8 mouse cellular contexts compared by ENCODE assay signal in the genomic region with DNA sequence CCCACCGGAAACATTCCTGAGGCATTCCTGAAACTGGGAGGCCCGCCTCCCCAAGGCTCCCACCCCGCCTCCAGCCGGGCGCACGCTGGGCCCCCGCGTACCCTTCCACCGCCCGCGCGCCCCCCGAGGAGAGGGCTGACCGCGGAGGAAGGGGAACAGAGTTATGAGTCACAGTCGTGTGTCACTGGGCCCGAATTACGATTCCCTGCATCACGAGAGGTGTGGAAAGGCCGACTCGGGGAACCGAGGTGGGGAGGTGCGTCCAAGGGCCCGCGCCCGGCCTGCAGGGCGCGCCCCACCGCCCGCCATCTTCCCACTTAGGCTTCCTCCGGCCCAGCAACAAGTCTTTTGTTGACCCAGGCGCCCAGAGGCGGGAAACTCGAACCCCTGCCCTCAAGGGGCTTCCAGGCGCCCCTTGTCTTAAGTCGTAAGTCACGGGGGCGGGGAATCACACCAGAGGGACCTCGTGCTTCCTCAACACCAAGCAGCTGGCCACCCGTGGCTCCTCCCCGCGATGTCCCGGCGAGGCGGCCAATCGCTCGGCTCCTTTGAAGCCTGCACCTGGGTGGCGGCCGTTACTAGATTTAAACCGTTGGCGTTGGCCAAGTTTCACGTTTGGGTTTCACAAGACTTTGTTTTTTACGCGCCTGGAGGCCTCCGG. TPM values are rescaled to one million over a fixed set of nuclear protein-coding genes. Genes with fewer than 3 reads are reported as not detected.
A peak's percentile ranks its signal among the peaks of the same experiment; 100 is the strongest.
DNase-seq lines count a peak whose midpoint lies in the region; ATAC-seq lines count a peak whose summit lies in the region.

No protein-coding gene starts in this region.

- H3K27ac ChIP-seq in embryonic facial prominence, embryonic 10.5 days (replicated peaks) = peak overlapping the region; percentile 99
- H3K27ac ChIP-seq in heart, embryonic 14.5 days (replicated peaks in 1 of 2; ENCODE audit: control insufficient read depth in 1 of 2, insufficient read depth in 1 of 2, low read depth in 2 of 2, low read length in 2 of 2) = peak overlapping the region; percentile 85 to 91
- H3K27ac ChIP-seq in kidney, embryonic 16.5 days (ENCODE audit: low read length) = peak overlapping the region; percentile 96

- under 1% methylated on average over 55 of the region's 55 CpGs for WGBS in embryonic facial prominence, embryonic 10.5 days
- 2% methylated on average over 54 of the region's 55 CpGs for WGBS in heart, embryonic 14.5 days
- WGBS in kidney, embryonic 16.5 days = under 1% methylated on average over 46 of the region's 55 CpGs

- H3K4me3 ChIP-seq in embryonic facial prominence, embryonic 10.5 days = peak overlapping the region; percentile 97
- H3K4me3 ChIP-seq in heart, embryonic 14.5 days (ENCODE audit: control insufficient read depth in 1 of 2, insufficient read depth in 1 of 2, low read depth in 1 of 2, low read length in 2 of 2) = peak overlapping the region; percentile 77 to 82
- H3K4me3 ChIP-seq in kidney, embryonic 16.5 days (ENCODE audit: low read length) = peak overlapping the region; percentile 80

- ATAC-seq in heart, embryonic 14.5 days (ENCODE audit: insufficient number of reproducible peaks, insufficient read depth, low FRiP score, low read depth) = peak; percentile 33
- peak; percentile 52 for ATAC-seq in kidney, embryonic 16.5 days (ENCODE audit: low FRiP score, low TSS enrichment)

- H3K27me3 ChIP-seq in embryonic facial prominence, embryonic 10.5 days (replicated peaks; ENCODE audit: low read depth, poor library complexity, severe bottlenecking) = no peaks in the 10 kb centered on the region
- H3K27me3 ChIP-seq in heart, embryonic 14.5 days (ENCODE audit: control insufficient read depth, insufficient read depth, low read length) = no peaks in the 10 kb centered on the region
- no peaks in the 10 kb centered on the region for H3K27me3 ChIP-seq in kidney, embryonic 16.5 days (ENCODE audit: insufficient read depth, low read length)

- peak; percentile 53 for DNase-seq in layer of hippocampus, adult 9-11 months
- DNase-seq in layer of hippocampus, adult 8-10 months (ENCODE audit: low spot score in 2 of 2) = no peak
- peak; percentile 95 for DNase-seq in embryonic facial prominence, embryonic 10.5 days (ENCODE audit: low spot score)
- DNase-seq in lung, postnatal 4 days = peak; percentile 84 to 92
- DNase-seq in spleen, adult 12 weeks (ENCODE audit: low spot score) = peak; percentile 73
- DNase-seq in right cerebral cortex, postnatal 14 days = no peak

- H3K9ac ChIP-seq in heart, embryonic 14.5 days (ENCODE audit: low read length) = peak overlapping the region; percentile 78
- H3K9ac ChIP-seq in kidney, embryonic 16.5 days (replicated peaks; ENCODE audit: low read length) = peak overlapping the region; percentile 92

- H3K9me3 ChIP-seq in embryonic facial prominence, embryonic 10.5 days = no peaks in the 10 kb centered on the region
- H3K9me3 ChIP-seq in heart, embryonic 14.5 days (ENCODE audit: control insufficient read depth, low read length) = no peaks in the 10 kb centered on the region
- H3K9me3 ChIP-seq in kidney, embryonic 16.5 days (ENCODE audit: low read length) = no peaks in the 10 kb centered on the region

- H3K4me2 ChIP-seq in heart, embryonic 14.5 days (ENCODE audit: low read length) = peak overlapping the region; percentile 93
- peak overlapping the region; percentile 92 for H3K4me2 ChIP-seq in kidney, embryonic 16.5 days (replicated peaks; ENCODE audit: low read depth, low read length)

- peaks cover 79% of the 10 kb centered on the region for H3K4me1 ChIP-seq in embryonic facial prominence, embryonic 10.5 days
- H3K4me1 ChIP-seq in heart, embryonic 14.5 days (ENCODE audit: control insufficient read depth in 2 of 2, insufficient read depth in 2 of 2, low read length in 2 of 2) = peaks cover 28% of the 10 kb centered on the region in 2 experiments
- peaks cover 47% of the 10 kb centered on the region for H3K4me1 ChIP-seq in kidney, embryonic 16.5 days (ENCODE audit: insufficient read depth, low read length)

- H3K36me3 ChIP-seq in embryonic facial prominence, embryonic 10.5 days (replicated peaks) = peaks cover 14% of the 10 kb centered on the region
- peaks cover under 1% of the 10 kb centered on the region; the same call in 1 of the 2 replicates for H3K36me3 ChIP-seq in heart, embryonic 14.5 days (ENCODE audit: control insufficient read depth, insufficient read depth, low read length)
- no peaks in the 10 kb centered on the region for H3K36me3 ChIP-seq in kidney, embryonic 16.5 days (ENCODE audit: insufficient read depth, low read length)

RNA-seq across cellular contexts. Expression of gene Hmga1, which starts 0.7 kb away (rescaled TPM):
- total RNA-seq in layer of hippocampus, adult 8-10 months (2022) = 10 to 100 TPM; 30.4 to 39.8 (median 36.1) TPM
- 819 and 896 TPM in 2 replicates for polyA plus RNA-seq in embryonic facial prominence, embryonic 10.5 days (2016; fragmentation: Nextera tagmentation; extraction: Ambion mirVana)
- polyA plus RNA-seq in heart, embryonic 14.5 days (2014; fragmentation: Nextera tagmentation; extraction: Ambion mirVana) = 113 and 126 TPM in 2 replicates
- 257 and 279 TPM in 2 replicates for polyA plus RNA-seq in kidney, embryonic 16.5 days (2015; fragmentation: Nextera tagmentation; extraction: Ambion mirVana)

RNA-seq across cellular contexts. Expression of gene AI413582, which starts 9.9 kb away (rescaled TPM):
- 10 to 100 TPM; 61.9 to 71.6 (median 65.0) TPM for total RNA-seq in layer of hippocampus, adult 8-10 months (2022)
- 12.1 and 15.9 TPM in 2 replicates for polyA plus RNA-seq in embryonic facial prominence, embryonic 10.5 days (2016; fragmentation: Nextera tagmentation; extraction: Ambion mirVana)
- polyA plus RNA-seq in heart, embryonic 14.5 days (2014; fragmentation: Nextera tagmentation; extraction: Ambion mirVana) = 18.5 and 24.2 TPM in 2 replicates
- polyA plus RNA-seq in kidney, embryonic 16.5 days (2015; fragmentation: Nextera tagmentation; extraction: Ambion mirVana) = 20.2 and 23.4 TPM in 2 replicates

RNA-seq across cellular contexts. Expression of gene Grm4, which starts 34.4 kb away (rescaled TPM):
- 10 to 100 TPM in 3 of 4 experiments, 1 to 10 TPM in 1; 9.9 to 13.0 (median 12.6) TPM for total RNA-seq in layer of hippocampus, adult 8-10 months (2022)
- 0.96 and 1.3 TPM in 2 replicates for polyA plus RNA-seq in embryonic facial prominence, embryonic 10.5 days (2016; fragmentation: Nextera tagmentation; extraction: Ambion mirVana)
- 0.12 TPM in 1 of 2 replicates, not detected in the other for polyA plus RNA-seq in heart, embryonic 14.5 days (2014; fragmentation: Nextera tagmentation; extraction: Ambion mirVana)
- polyA plus RNA-seq in kidney, embryonic 16.5 days (2015; fragmentation: Nextera tagmentation; extraction: Ambion mirVana) = 0.91 and 1.2 TPM in 2 replicates

Comparison
In these comparisons a context has a peak if more than half of its experiments do, and no peak if none do; other contexts are left out.
1. DNase-seq: peak in layer of hippocampus, adult 9-11 months (single experiment), embryonic facial prominence, embryonic 10.5 days (single experiment), lung, postnatal 4 days (2 of 2) and spleen, adult 12 weeks (single experiment); none in layer of hippocampus, adult 8-10 months (0 of 2) and right cerebral cortex, postnatal 14 days (single experiment).
2. Peak in every context shown above with its lines, with median percentiles within 50 percentile points of each other: H3K27ac ChIP-seq and H3K4me3 ChIP-seq.